Mouse (Mus musculus): ENCODE measurements at regions not wholly inside any gene's neighbourhood (a gene's known extent, or its start where the extent isn't known, plus 50 kb on each side); places are given as distances from the start of the nearest gene placed in this dataset.

DNA sequence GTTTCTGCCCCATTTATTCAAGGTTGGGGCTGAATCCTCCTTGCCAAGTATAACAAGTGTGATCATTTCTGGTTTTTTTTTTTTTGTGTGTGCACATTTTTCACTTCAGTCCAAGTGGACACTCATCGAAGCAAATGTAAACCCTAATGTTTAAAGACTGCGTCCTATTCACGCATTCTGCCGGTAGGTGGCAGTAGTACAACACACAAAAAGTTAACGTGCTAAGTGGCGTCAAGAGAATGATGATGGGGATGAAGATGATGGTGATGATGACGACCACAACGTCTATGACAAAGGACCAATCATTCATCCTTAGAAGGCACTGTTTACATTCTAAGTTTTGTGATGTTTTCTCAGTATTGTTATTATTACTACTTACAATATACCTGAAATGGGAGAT, 164.3 kb upstream of the Sel1l start:
- DNase-seq (ENCODE audit: low read depth, low spot score), result peak; percentile 46
- no peaks in the 10 kb centered on the region for H3K4me1 ChIP-seq (ENCODE audit: control insufficient read depth in 2 of 2, insufficient read depth in 2 of 2, low read length in 2 of 2, poor library complexity in 1 of 2)
- in situ Hi-C loops (cut with MboI; ENCODE audit: low sequenced_read_pairs in 2 of 2, unreplicated experiment in 2 of 2), result no loop called here

DNA sequence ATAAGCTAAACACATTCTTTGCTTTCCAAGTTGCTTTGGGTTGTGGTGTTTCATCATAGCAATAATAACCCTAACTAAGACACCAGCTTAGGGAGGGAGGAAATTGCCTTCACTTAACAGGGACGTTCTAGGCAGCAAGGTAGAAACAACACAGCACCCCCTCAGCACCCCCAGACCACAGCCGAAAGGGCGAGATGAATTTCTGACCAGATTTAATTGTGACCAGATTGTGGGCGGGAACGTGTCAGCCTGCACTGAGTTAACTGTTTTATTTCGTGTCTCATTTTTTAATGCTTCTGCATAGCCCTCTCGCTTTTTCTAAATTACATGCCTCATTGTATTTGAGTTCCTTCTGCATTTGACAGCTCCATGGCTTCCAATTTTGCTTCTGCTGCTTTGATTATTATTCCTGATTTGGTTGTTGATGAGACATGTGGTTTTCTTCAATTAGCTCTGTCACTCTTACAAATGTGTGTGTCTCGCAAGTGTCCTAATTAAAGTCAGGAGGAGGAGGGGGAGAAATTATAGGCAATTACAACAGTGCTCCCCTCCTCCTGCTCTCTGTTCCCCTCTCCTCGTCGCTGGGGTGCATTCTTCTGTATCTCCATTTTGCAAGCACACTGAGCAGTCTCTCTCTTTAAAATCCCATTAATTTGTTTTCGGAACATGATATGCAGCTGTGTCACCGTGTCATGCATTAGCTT, 155.6 kb upstream of the Sel1l start:
- H3K9me3 ChIP-seq (ENCODE audit: control insufficient read depth, insufficient read depth, low read depth, low read length), result no peaks in the 10 kb centered on the region
- no peaks in the 10 kb centered on the region for H3K4me1 ChIP-seq (ENCODE audit: control insufficient read depth in 2 of 2, insufficient read depth in 2 of 2, low read length in 2 of 2, poor library complexity in 1 of 2)
- no peak for DNase-seq (ENCODE audit: low read depth, low spot score)
- H3K9ac ChIP-seq (ENCODE audit: insufficient read depth, low read depth, low read length, poor library complexity, severe bottlenecking), result no peak overlapping the region
- no peak overlapping the region for H3K4me3 ChIP-seq (ENCODE audit: insufficient read depth in 1 of 2, low read depth in 1 of 2, low read length in 2 of 2, poor library complexity in 1 of 2, severe bottlenecking in 1 of 2)
- H3K36me3 ChIP-seq (ENCODE audit: control insufficient read depth, insufficient read depth, low read length, poor library complexity, severe bottlenecking), result no peaks in the 10 kb centered on the region
- in situ Hi-C loops (cut with MboI; ENCODE audit: low sequenced_read_pairs in 2 of 2, unreplicated experiment in 2 of 2), result no loop called here
- H3K27ac ChIP-seq (ENCODE audit: insufficient read depth, low read depth, low read length, poor library complexity, severe bottlenecking), result no peak overlapping the region
- no peak for TF ChIP-seq CHD2 (IDR thresholded peaks at IDR 0.05; ENCODE audit: low read depth, low read length)
- TF ChIP-seq ZNF384 (IDR thresholded peaks at IDR 0.05; ENCODE audit: low read depth, low read length), result no peak
- TF ChIP-seq ZC3H11A (IDR thresholded peaks at IDR 0.05; ENCODE audit: borderline replicate concordance, low read depth, low read length), result no peak
- no peak for TF ChIP-seq HCFC1 (IDR thresholded peaks at IDR 0.05; ENCODE audit: borderline replicate concordance, insufficient read depth, low read length)
- TF ChIP-seq MAFK (IDR thresholded peaks at IDR 0.05; ENCODE audit: insufficient read depth, low read depth, low read length), result no peak

More for the DNA sequence above, 164.3 kb upstream of the Sel1l start:
- H3K9me3 ChIP-seq (ENCODE audit: control insufficient read depth, insufficient read depth, low read depth, low read length), result no peaks in the 10 kb centered on the region
- no peak overlapping the region for H3K4me3 ChIP-seq (ENCODE audit: insufficient read depth in 1 of 2, low read depth in 1 of 2, low read length in 2 of 2, poor library complexity in 1 of 2, severe bottlenecking in 1 of 2)
- H3K9ac ChIP-seq (ENCODE audit: insufficient read depth, low read depth, low read length, poor library complexity, severe bottlenecking), result no peak overlapping the region
- TF ChIP-seq MAFK (IDR thresholded peaks at IDR 0.05; ENCODE audit: insufficient read depth, low read depth, low read length) (no peak), HCFC1 (IDR thresholded peaks at IDR 0.05; ENCODE audit: borderline replicate concordance, insufficient read depth, low read length) (no peak), ZC3H11A (IDR thresholded peaks at IDR 0.05; ENCODE audit: borderline replicate concordance, low read depth, low read length) (peak; percentile 70), CHD2 (IDR thresholded peaks at IDR 0.05; ENCODE audit: low read depth, low read length) (no peak), ZNF384 (IDR thresholded peaks at IDR 0.05; ENCODE audit: low read depth, low read length) (0 out of 2 replicates have a peak, but pooled peaks have one; percentile 25)
- H3K27ac ChIP-seq (ENCODE audit: insufficient read depth, low read depth, low read length, poor library complexity, severe bottlenecking), result no peak overlapping the region
- no peaks in the 10 kb centered on the region for H3K36me3 ChIP-seq (ENCODE audit: control insufficient read depth, insufficient read depth, low read length, poor library complexity, severe bottlenecking)

DNA sequence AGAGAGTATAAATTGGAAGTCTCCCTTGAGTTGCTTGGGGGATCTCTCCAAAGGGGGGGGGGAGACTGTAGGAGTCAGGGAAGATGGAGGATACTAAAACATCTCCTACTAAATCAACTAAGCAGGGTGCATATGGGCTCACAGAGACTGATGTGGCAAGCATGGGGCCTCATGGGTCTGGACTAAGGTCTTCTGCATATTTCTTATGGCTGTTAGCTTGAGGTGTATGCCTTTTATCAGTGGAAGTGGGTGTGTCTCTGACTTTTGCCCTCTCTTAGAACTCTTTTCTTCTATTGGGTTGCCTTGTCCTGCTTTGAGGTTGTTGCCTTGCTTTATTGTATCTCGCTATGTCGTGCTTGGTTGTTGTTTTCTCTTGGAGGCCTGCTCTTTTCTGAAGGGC, 150.1 kb upstream of the Sel1l start:
- TF ChIP-seq CHD2 (IDR thresholded peaks at IDR 0.05; ENCODE audit: low read depth, low read length) (no peak), HCFC1 (IDR thresholded peaks at IDR 0.05; ENCODE audit: borderline replicate concordance, insufficient read depth, low read length) (no peak), MAFK (IDR thresholded peaks at IDR 0.05; ENCODE audit: insufficient read depth, low read depth, low read length) (no peak)
- no peak overlapping the region for H3K4me3 ChIP-seq (ENCODE audit: insufficient read depth in 1 of 2, low read depth in 1 of 2, low read length in 2 of 2, poor library complexity in 1 of 2, severe bottlenecking in 1 of 2)
- H3K36me3 ChIP-seq (ENCODE audit: control insufficient read depth, insufficient read depth, low read length, poor library complexity, severe bottlenecking), result no peaks in the 10 kb centered on the region
- no peak for DNase-seq (ENCODE audit: low read depth, low spot score)
- no peak overlapping the region for H3K9ac ChIP-seq (ENCODE audit: insufficient read depth, low read depth, low read length, poor library complexity, severe bottlenecking)
- in situ Hi-C loops (cut with MboI; ENCODE audit: low sequenced_read_pairs in 2 of 2, unreplicated experiment in 2 of 2), result no loop called here
- no peaks in the 10 kb centered on the region for H3K4me1 ChIP-seq (ENCODE audit: control insufficient read depth in 2 of 2, insufficient read depth in 2 of 2, low read length in 2 of 2, poor library complexity in 1 of 2)
- H3K27ac ChIP-seq (ENCODE audit: insufficient read depth, low read depth, low read length, poor library complexity, severe bottlenecking), result no peak overlapping the region
- H3K9me3 ChIP-seq (ENCODE audit: control insufficient read depth, insufficient read depth, low read depth, low read length), result no peaks in the 10 kb centered on the region

DNA sequence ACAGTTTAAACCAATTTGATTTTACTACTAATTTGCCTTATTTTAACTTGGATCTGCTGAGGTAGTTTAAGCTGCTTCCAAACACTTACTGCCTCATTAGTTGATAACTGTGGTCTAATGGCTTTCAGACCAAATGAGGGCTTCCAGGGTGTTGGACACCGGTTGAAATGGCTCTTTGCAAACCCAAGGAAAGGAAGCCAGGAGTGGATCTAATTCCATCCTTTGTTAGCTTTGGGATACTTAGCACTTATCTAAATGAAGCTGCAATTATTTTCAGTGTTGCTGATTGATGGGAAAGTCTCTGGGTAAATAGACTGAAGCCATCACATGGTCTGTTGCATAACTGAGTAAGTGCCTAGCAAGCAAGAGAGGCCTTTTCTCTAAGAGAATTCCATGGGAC, 148.4 kb upstream of the Sel1l start:
- Histone ChIP-seq H3K36me3 (ENCODE audit: control insufficient read depth, insufficient read depth, low read length, poor library complexity, severe bottlenecking) (no peaks in the 10 kb centered on the region), H3K9ac (ENCODE audit: insufficient read depth, low read depth, low read length, poor library complexity, severe bottlenecking) (no peak overlapping the region), H3K9me3 (ENCODE audit: control insufficient read depth, insufficient read depth, low read depth, low read length) (no peaks in the 10 kb centered on the region), H3K4me3 (ENCODE audit: insufficient read depth in 1 of 2, low read depth in 1 of 2, low read length in 2 of 2, poor library complexity in 1 of 2, severe bottlenecking in 1 of 2) (no peak overlapping the region), H3K27ac (ENCODE audit: insufficient read depth, low read depth, low read length, poor library complexity, severe bottlenecking) (no peak overlapping the region), H3K4me1 (ENCODE audit: control insufficient read depth in 2 of 2, insufficient read depth in 2 of 2, low read length in 2 of 2, poor library complexity in 1 of 2) (no peaks in the 10 kb centered on the region)
- TF ChIP-seq CHD2 (IDR thresholded peaks at IDR 0.05; ENCODE audit: low read depth, low read length), result no peak
- no peak for TF ChIP-seq HCFC1 (IDR thresholded peaks at IDR 0.05; ENCODE audit: borderline replicate concordance, insufficient read depth, low read length)
- no peak for TF ChIP-seq ZC3H11A (IDR thresholded peaks at IDR 0.05; ENCODE audit: borderline replicate concordance, low read depth, low read length)
- no peak for TF ChIP-seq ZNF384 (IDR thresholded peaks at IDR 0.05; ENCODE audit: low read depth, low read length)
- no peak for TF ChIP-seq MAFK (IDR thresholded peaks at IDR 0.05; ENCODE audit: insufficient read depth, low read depth, low read length)
- in situ Hi-C loops (cut with MboI; ENCODE audit: low sequenced_read_pairs in 2 of 2, unreplicated experiment in 2 of 2), result no loop called here
- DNase-seq (ENCODE audit: low read depth, low spot score), result no peak

Measured in ES-E14 (cell line).